Mouse (Mus musculus): ENCODE measurements at regions not wholly inside any gene's neighbourhood (a gene's known extent, or its start where the extent isn't known, plus 50 kb on each side); places are given as distances from the start of the nearest gene placed in this dataset.

DNA sequence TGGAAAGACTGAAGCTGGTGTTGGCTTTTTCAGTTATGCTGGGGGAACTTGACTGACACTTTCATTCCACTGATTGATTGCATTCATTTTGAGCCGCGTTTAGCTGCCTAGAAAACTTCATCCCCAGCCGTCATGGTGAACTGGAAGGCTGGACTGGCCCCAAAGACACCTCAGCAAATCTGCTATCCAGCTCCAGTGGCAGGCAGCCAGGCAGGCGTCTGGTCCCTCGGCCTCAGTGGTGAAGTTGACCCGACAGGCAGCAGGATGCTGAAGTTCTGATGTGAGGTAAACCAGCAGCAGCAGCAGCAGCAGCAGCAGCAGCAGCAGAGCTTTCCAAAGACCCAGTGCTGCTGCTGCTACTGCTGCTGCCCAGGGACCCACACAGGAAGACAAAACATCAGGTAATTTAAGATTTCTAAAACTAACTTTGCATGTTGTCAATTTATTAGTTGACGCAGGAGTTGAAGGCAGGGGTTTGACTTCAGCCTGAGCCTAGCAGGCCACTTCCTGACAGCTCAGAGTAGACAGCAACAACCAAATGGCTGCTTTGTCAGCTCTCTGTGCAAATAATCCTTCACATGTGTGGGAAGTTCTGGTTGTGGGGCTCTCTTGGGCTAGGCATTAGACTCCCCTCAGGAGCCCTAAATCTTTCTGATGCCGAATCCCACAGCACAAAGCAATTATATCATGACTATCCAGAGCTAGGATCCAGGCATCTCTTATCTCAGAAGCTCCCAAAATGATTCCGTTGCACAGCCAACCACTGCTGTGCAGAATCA, 200.4 kb upstream of the Nhs start:
- H3K4me1 ChIP-seq (replicated peaks; ENCODE audit: control insufficient read depth, insufficient read depth, low read length): no peaks in the 10 kb centered on the region
- 43% methylated on average over 9 of the region's 9 CpGs for WGBS
- ATAC-seq (replicated peaks; ENCODE audit: low FRiP score, low TSS enrichment, low read depth): no peak
- H3K9ac ChIP-seq (ENCODE audit: low read length): no peak overlapping the region
- no peaks in the 10 kb centered on the region for H3K36me3 ChIP-seq (ENCODE audit: control insufficient read depth, insufficient read depth, low read length)
- H3K4me3 ChIP-seq (ENCODE audit: low read depth, low read length): no peak overlapping the region
- no peak overlapping the region for H3K27ac ChIP-seq (ENCODE audit: low read depth)
- no peaks in the 10 kb centered on the region for H3K9me3 ChIP-seq (ENCODE audit: control insufficient read depth, low read length)
- H3K4me2 ChIP-seq (ENCODE audit: low read length): no peak overlapping the region
- no peak for DNase-seq (ENCODE audit: low spot score)
- H3K27me3 ChIP-seq (replicated peaks; ENCODE audit: control insufficient read depth, insufficient read depth, low read length): no peaks in the 10 kb centered on the region

DNA sequence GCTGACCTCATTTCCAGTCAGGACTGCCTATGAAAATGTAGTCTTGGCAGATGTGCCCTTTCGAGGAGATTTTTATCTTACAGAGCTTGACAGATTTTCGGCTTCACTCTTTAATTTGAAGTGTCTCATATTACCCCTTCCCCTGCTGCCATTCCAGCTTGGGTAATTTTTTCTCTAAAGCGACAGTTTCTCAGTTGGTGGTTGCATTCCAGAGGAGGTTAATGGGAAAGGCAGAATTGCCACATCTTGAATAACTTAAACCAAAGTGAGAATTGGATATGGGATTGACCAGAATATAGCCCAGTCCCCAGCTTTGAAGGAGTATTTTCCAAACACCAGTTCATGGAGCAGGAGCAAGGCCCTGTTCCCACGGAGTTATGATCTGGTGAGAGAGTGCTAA, 188.8 kb upstream of the Nhs start:
- Histone ChIP-seq H3K27ac (ENCODE audit: low read depth) (no peak overlapping the region), H3K4me3 (ENCODE audit: low read depth, low read length) (no peak overlapping the region), H3K9me3 (ENCODE audit: control insufficient read depth, low read length) (no peaks in the 10 kb centered on the region), H3K4me2 (ENCODE audit: low read length) (no peak overlapping the region), H3K36me3 (ENCODE audit: control insufficient read depth, insufficient read depth, low read length) (no peaks in the 10 kb centered on the region), H3K4me1 (replicated peaks; ENCODE audit: control insufficient read depth, insufficient read depth, low read length) (no peaks in the 10 kb centered on the region), H3K9ac (ENCODE audit: low read length) (no peak overlapping the region), H3K27me3 (replicated peaks; ENCODE audit: control insufficient read depth, insufficient read depth, low read length) (no peaks in the 10 kb centered on the region)
- no peak for ATAC-seq (replicated peaks; ENCODE audit: low FRiP score, low TSS enrichment, low read depth)
- no peak for DNase-seq (ENCODE audit: low spot score)
- 50% methylated on average over 4 of the region's 4 CpGs for WGBS

DNA sequence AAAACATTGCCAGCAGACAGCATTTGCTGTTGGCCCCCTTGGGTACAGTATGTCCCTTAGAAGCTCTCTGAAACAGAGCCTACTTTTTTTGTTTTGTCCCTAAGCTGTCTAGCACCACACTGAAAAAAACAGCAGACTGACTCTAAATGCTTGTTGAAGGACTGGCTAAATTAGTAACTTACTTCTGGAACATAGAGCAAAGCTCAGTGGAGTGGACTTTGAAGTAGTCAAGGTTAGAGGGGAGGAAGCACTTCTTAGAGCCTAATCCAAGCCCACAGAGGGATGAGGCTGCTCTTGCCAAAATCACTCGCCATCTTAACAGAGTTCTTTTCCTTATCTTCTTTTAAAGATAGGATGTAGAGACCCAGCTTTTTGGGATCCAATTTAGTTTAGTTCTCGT, 188.4 kb upstream of the Nhs start:
- Histone ChIP-seq H3K9me3 (ENCODE audit: control insufficient read depth, low read length) (no peaks in the 10 kb centered on the region), H3K9ac (ENCODE audit: low read length) (no peak overlapping the region), H3K4me1 (replicated peaks; ENCODE audit: control insufficient read depth, insufficient read depth, low read length) (no peaks in the 10 kb centered on the region), H3K4me3 (ENCODE audit: low read depth, low read length) (no peak overlapping the region), H3K4me2 (ENCODE audit: low read length) (no peak overlapping the region), H3K36me3 (ENCODE audit: control insufficient read depth, insufficient read depth, low read length) (no peaks in the 10 kb centered on the region), H3K27me3 (replicated peaks; ENCODE audit: control insufficient read depth, insufficient read depth, low read length) (no peaks in the 10 kb centered on the region), H3K27ac (ENCODE audit: low read depth) (no peak overlapping the region)
- DNase-seq (ENCODE audit: low spot score) (no peak), ATAC-seq (replicated peaks; ENCODE audit: low FRiP score, low TSS enrichment, low read depth) (no peak)
- 48% methylated on average over 2 of the region's 2 CpGs for WGBS

DNA sequence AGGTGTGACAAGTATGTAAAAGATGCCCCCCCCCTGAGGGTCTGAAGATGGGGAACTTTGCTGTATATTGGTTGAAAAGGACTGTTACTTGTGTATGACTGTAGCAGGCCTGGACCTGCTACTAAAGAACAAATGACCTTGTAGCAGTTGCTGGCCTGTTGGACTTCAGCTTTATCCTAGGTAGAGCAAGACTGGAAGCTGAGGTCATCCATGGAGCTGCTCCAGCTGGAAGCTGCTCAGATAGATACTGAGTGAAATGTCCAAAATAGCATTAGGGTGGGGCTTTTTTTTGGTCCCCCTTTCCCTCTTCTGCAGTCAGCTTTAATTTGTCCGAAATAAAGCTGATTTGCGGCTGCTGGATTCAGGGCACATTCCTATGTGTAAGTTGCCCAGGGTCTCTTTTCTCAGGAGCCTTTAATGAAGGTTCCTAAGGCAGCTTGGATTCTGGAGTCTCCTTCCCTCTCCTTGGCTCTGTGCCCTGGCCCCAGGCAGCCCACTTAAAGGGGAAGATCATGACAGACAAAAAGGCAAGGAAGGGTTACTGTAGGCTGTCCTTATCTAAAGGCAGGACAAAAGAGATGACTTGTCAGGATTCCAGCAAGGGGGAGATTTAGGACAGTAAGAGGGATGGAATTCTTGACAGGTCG, 186.1 kb upstream of the Nhs start:
- no peak overlapping the region for H3K9ac ChIP-seq (ENCODE audit: low read length)
- no peaks in the 10 kb centered on the region for H3K27me3 ChIP-seq (replicated peaks; ENCODE audit: control insufficient read depth, insufficient read depth, low read length)
- H3K4me1 ChIP-seq (replicated peaks; ENCODE audit: control insufficient read depth, insufficient read depth, low read length): no peaks in the 10 kb centered on the region
- WGBS: 52% methylated on average over 3 of the region's 3 CpGs
- no peak overlapping the region for H3K4me3 ChIP-seq (ENCODE audit: low read depth, low read length)
- ATAC-seq (replicated peaks; ENCODE audit: low FRiP score, low TSS enrichment, low read depth): no peak
- no peaks in the 10 kb centered on the region for H3K36me3 ChIP-seq (ENCODE audit: control insufficient read depth, insufficient read depth, low read length)
- no peak overlapping the region for H3K27ac ChIP-seq (ENCODE audit: low read depth)
- no peak for DNase-seq (ENCODE audit: low spot score)
- no peak overlapping the region for H3K4me2 ChIP-seq (ENCODE audit: low read length)
- H3K9me3 ChIP-seq (ENCODE audit: control insufficient read depth, low read length): no peaks in the 10 kb centered on the region

DNA sequence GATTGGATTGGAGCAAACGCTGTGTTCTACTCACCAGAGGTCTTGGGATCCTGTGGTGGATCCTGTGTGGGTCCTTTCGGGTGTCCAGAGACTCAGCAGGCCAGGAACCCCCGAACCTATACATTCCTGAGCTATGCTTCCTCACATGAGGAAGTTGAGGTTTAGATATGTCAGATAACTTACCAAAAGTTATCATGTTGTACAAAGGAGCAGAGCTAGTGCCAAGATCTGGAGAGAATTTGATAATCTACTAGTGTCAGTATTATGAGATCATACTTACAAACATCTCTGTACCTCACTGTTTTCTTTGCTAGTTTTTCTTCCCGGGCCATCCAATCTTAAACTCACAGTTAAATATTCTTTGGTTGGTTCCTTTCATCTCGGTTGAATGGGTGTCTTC, 172.6 kb upstream of the Nhs start:
- H3K9me3 ChIP-seq (ENCODE audit: control insufficient read depth, low read length): no peaks in the 10 kb centered on the region
- 91% methylated on average over 5 of the region's 5 CpGs for WGBS
- no peak overlapping the region for H3K27ac ChIP-seq (ENCODE audit: low read depth)
- no peaks in the 10 kb centered on the region for H3K36me3 ChIP-seq (ENCODE audit: control insufficient read depth, insufficient read depth, low read length)
- DNase-seq (ENCODE audit: low spot score) (no peak), ATAC-seq (replicated peaks; ENCODE audit: low FRiP score, low TSS enrichment, low read depth) (no peak)
- no peaks in the 10 kb centered on the region for H3K4me1 ChIP-seq (replicated peaks; ENCODE audit: control insufficient read depth, insufficient read depth, low read length)
- no peak overlapping the region for H3K4me2 ChIP-seq (ENCODE audit: low read length)
- no peak overlapping the region for H3K4me3 ChIP-seq (ENCODE audit: low read depth, low read length)
- H3K27me3 ChIP-seq (replicated peaks; ENCODE audit: control insufficient read depth, insufficient read depth, low read length): no peaks in the 10 kb centered on the region
- no peak overlapping the region for H3K9ac ChIP-seq (ENCODE audit: low read length)

DNA sequence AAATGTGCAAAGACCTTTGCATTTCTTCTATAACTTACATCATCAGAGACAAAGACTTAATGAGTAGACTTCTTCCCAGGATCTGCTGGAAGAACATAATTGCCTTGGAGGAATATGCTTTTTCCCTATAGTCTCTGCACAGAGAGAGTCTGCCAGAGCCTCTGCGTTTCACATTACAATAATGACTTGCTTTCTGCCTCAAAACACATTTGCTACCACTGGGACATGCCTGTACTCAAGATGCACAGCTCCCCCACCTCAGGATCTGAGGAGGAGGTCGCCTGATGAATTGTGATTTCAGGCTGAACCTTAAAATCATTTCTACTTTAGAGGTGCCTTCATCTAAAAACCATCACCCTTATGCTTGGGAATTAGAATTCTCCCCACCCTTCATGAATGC, 148.1 kb upstream of the Nhs start:
- H3K27ac ChIP-seq (ENCODE audit: low read depth): no peak overlapping the region
- no peaks in the 10 kb centered on the region for H3K4me1 ChIP-seq (replicated peaks; ENCODE audit: control insufficient read depth, insufficient read depth, low read length)
- H3K4me3 ChIP-seq (ENCODE audit: low read depth, low read length): no peak overlapping the region
- no peaks in the 10 kb centered on the region for H3K9me3 ChIP-seq (ENCODE audit: control insufficient read depth, low read length)
- 74% methylated on average over 2 of the region's 2 CpGs for WGBS
- H3K4me2 ChIP-seq (ENCODE audit: low read length): no peak overlapping the region
- no peaks in the 10 kb centered on the region for H3K27me3 ChIP-seq (replicated peaks; ENCODE audit: control insufficient read depth, insufficient read depth, low read length)
- ATAC-seq (replicated peaks; ENCODE audit: low FRiP score, low TSS enrichment, low read depth): no peak
- no peaks in the 10 kb centered on the region for H3K36me3 ChIP-seq (ENCODE audit: control insufficient read depth, insufficient read depth, low read length)
- no peak overlapping the region for H3K9ac ChIP-seq (ENCODE audit: low read length)
- no peak for DNase-seq (ENCODE audit: low spot score)

DNA sequence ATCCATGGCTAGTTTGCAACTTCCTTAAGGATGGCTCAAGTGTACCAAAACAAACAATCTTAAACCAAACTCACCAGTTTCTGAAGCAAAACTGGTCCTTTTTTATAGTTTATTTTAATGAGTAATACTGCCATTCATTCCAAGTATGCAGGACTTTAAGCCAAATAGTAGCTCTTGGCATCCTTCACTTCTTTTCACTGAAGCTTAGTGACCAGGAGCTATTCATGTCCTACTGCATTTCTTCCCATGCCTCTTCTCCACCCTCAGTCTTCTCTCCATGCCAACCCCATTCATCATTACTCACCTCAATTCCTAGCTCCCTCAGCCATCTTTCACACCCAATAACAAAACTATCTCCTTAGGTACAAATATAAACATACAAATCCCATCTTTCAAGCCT, 144.6 kb upstream of the Nhs start:
- Histone ChIP-seq H3K9me3 (ENCODE audit: control insufficient read depth, low read length) (no peaks in the 10 kb centered on the region), H3K36me3 (ENCODE audit: control insufficient read depth, insufficient read depth, low read length) (no peaks in the 10 kb centered on the region), H3K4me1 (replicated peaks; ENCODE audit: control insufficient read depth, insufficient read depth, low read length) (no peaks in the 10 kb centered on the region), H3K4me3 (ENCODE audit: low read depth, low read length) (no peak overlapping the region), H3K4me2 (ENCODE audit: low read length) (no peak overlapping the region), H3K27me3 (replicated peaks; ENCODE audit: control insufficient read depth, insufficient read depth, low read length) (no peaks in the 10 kb centered on the region), H3K9ac (ENCODE audit: low read length) (no peak overlapping the region), H3K27ac (ENCODE audit: low read depth) (no peak overlapping the region)
- DNase-seq (ENCODE audit: low spot score) (no peak), ATAC-seq (replicated peaks; ENCODE audit: low FRiP score, low TSS enrichment, low read depth) (no peak)

DNA sequence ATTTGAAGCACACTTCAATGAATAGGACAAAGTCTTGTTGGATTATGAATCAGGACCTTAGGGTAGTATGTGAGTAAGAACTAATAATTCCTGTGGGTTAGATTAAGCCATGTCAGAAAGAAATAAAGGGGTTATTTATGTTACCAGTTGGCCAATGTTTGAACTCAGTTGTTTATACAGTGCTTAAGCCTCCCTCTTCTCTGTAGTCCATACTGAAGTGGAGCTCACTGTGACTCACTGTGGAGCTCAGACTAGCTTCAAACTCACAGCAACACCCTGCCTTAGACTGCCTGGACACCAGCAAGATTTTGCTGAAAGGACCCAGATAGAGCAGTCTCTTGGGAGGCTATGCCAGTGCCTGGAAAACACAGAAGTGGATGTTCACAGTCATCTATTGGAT, 143.3 kb upstream of the Nhs start:
- no peak overlapping the region for H3K27ac ChIP-seq (ENCODE audit: low read depth)
- no peak overlapping the region for H3K4me2 ChIP-seq (ENCODE audit: low read length)
- ATAC-seq (replicated peaks; ENCODE audit: low FRiP score, low TSS enrichment, low read depth): no peak
- no peaks in the 10 kb centered on the region for H3K4me1 ChIP-seq (replicated peaks; ENCODE audit: control insufficient read depth, insufficient read depth, low read length)
- no peak overlapping the region for H3K9ac ChIP-seq (ENCODE audit: low read length)
- no peak for DNase-seq (ENCODE audit: low spot score)
- H3K36me3 ChIP-seq (ENCODE audit: control insufficient read depth, insufficient read depth, low read length): no peaks in the 10 kb centered on the region
- no peaks in the 10 kb centered on the region for H3K27me3 ChIP-seq (replicated peaks; ENCODE audit: control insufficient read depth, insufficient read depth, low read length)
- no peak overlapping the region for H3K4me3 ChIP-seq (ENCODE audit: low read depth, low read length)
- H3K9me3 ChIP-seq (ENCODE audit: control insufficient read depth, low read length): no peaks in the 10 kb centered on the region

DNA sequence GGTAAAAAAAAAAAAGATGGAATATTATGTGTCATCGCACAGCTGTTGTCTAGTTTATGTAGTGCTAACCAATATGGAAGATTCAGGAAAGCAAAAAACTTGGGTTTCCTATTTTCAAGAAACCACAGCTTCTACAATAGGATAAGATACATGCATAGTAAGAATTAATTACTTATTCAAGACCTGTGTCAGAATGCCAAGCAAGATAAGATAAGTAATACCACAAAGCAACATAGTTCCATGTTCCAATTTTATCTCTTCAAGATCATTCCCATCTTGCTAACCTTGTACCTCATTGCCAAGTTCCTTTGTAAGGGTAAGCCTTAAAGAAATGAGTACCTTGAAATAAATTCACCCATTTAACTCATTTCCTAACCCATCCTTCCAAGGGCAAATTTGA, 131.7 kb upstream of the Nhs start:
- H3K27me3 ChIP-seq (replicated peaks; ENCODE audit: control insufficient read depth, insufficient read depth, low read length): no peaks in the 10 kb centered on the region
- H3K4me2 ChIP-seq (ENCODE audit: low read length): no peak overlapping the region
- no peak for ATAC-seq (replicated peaks; ENCODE audit: low FRiP score, low TSS enrichment, low read depth)
- H3K9ac ChIP-seq (ENCODE audit: low read length): no peak overlapping the region
- no peak for DNase-seq (ENCODE audit: low spot score)
- H3K27ac ChIP-seq (ENCODE audit: low read depth): no peak overlapping the region
- H3K4me3 ChIP-seq (ENCODE audit: low read depth, low read length): no peak overlapping the region
- H3K9me3 ChIP-seq (ENCODE audit: control insufficient read depth, low read length): no peaks in the 10 kb centered on the region
- no peaks in the 10 kb centered on the region for H3K36me3 ChIP-seq (ENCODE audit: control insufficient read depth, insufficient read depth, low read length)
- 96% methylated on average over 1 of the region's 1 CpGs for WGBS
- no peaks in the 10 kb centered on the region for H3K4me1 ChIP-seq (replicated peaks; ENCODE audit: control insufficient read depth, insufficient read depth, low read length)

Data from intestine, embryonic 14.5 days (tissue).